Mouse (Mus musculus) lung, postnatal 0 days (tissue): ENCODE measurements around the gene Nup107. TPM values are rescaled to one million over a fixed set of nuclear protein-coding genes. Genes with fewer than 3 reads are reported as not detected.
"Not testable (repeated sequence)": the region's sequence is repeated elsewhere in the genome, so short reads cannot be mapped to it uniquely, and the experiment has no call there.

Experiments
- ATAC-seq: fragments of 200-750 bp; cut with Nextera tagmentation; 2 replicates; pipeline ENCODE4 v1.8.0; 2017; ENCODE audit warnings: moderate library complexity
- DNase-seq: peaks from one replicate; pipeline ENCODE4 v3.0.0-alpha.2; 2016; ENCODE audit warnings: low spot score
- H3K27ac ChIP-seq: fragments of 300-500 bp; sonication (generic); 2 replicates; pipeline ENCODE4 v1.5.1; 2014; ENCODE audit warnings: antibody characterized with exemption, mild to moderate bottlenecking, low read length, mixed read lengths
- H3K27me3 ChIP-seq: fragments of 300-500 bp; sonication (generic); replicated peaks from 2 replicates; pipeline ENCODE4 v1.6.1; 2014; ENCODE audit warnings: low read length, mixed read lengths; ENCODE audit not compliant: insufficient read depth
- H3K36me3 ChIP-seq: fragments of 300-500 bp; sonication (generic); 2 replicates; pipeline ENCODE4 v1.6.1; 2014; ENCODE audit warnings: low read length, mixed read lengths; ENCODE audit not compliant: insufficient read depth
- H3K4me1 ChIP-seq: fragments of 300-500 bp; sonication (generic); 2 replicates; pipeline ENCODE4 v1.6.1; 2014; ENCODE audit warnings: antibody characterized with exemption, low read depth, low read length, mixed read lengths; ENCODE audit not compliant: insufficient read depth
- H3K4me2 ChIP-seq: fragments of 300-500 bp; sonication (generic); replicated peaks from 2 replicates; pipeline ENCODE4 v1.6.1; 2014; ENCODE audit warnings: low read depth, mild to moderate bottlenecking, low read length, moderate library complexity, mixed read lengths
- H3K4me3 ChIP-seq: fragments of 300-500 bp; sonication (generic); 2 replicates; pipeline ENCODE4 v1.5.1; 2014; ENCODE audit warnings: low read depth, low read length
- H3K9ac ChIP-seq: fragments of 300-500 bp; sonication (generic); replicated peaks from 2 replicates; pipeline ENCODE4 v1.6.1; 2014; ENCODE audit warnings: low read depth, mild to moderate bottlenecking
- H3K9me3 ChIP-seq: fragments of 300-500 bp; sonication (generic); 2 replicates; pipeline ENCODE4 v1.6.1; 2016; ENCODE audit warnings: low read length, mixed read lengths
- CTCF ChIP-seq: IDR thresholded peaks from 2 replicates; pipeline ENCODE4 v1.5.1; 2016; ENCODE audit warnings: antibody characterized with exemption, mild to moderate bottlenecking
- EP300 ChIP-seq: IDR thresholded peaks from 2 replicates; pipeline ENCODE4 v1.6.1; 2016; ENCODE audit warnings: antibody characterized with exemption, mild to moderate bottlenecking, control low read depth
- WGBS: fragments of 180-500 bp; shearing (Covaris S2); extraction: QIAGEN DNeasy Blood & Tissue Kit; methylation state at CpG from one replicate; pipeline ENCODE4 v1.1.7; 2014; 5-methylcytosine and 5-hydroxymethylcytosine counted together
- polyA plus RNA-seq: library from polyadenylated mRNA; unstranded; fragments of >200 nt; fragmentation: Nextera tagmentation; extraction: Ambion mirVana; gene quantifications from 2 replicates; pipeline ENCODE4 v1.2.1, GENCODE M21; 2015

The Nup107 gene
- polyA plus RNA-seq, 1 experiment from 2014 or later: 15.2 TPM

DNA sequence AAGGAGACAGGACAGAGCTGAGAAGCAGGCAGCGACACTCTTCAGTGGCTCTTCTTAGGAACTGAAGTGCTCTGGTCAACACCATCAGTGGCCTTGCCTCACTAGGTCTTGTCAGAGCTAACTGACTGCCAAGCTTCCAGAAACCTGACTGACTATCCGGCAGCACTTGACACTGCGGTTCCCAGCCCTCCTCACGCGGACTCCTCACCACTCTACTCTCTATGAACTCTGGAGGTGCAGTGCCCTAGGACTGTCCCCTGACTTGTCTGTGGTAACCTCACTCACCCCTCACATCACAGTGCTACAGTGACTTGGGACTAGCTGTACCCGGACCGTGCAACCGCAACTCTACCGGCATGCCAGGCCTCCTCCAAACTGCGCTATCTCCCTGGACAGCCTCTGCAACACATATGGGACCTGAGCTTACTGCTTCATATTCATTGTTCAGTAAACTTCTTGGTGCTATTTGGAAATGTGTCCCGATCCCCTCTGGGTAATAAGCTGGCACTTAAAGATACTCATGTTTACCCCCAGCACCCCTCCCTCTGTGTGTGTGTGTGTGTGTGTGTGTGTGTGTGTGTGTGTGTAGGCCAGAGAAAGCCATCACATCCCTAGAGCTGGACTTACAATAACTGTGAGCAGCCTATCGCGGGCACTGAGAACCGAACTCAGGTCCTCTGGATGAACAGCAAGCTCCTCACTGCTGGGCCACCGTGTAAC, 53.4 kb downstream of the Nup107 start:
- H3K27me3 ChIP-seq: no peaks in the 10 kb centered on the region
- no peaks in the 10 kb centered on the region for H3K9me3 ChIP-seq
- WGBS: 87% methylated on average over 15 of the region's 15 CpGs
- no peak for TF ChIP-seq CTCF
- no peak for TF ChIP-seq EP300
- no peak overlapping the region for H3K9ac ChIP-seq
- ATAC-seq (no peak), DNase-seq (no peak)
- H3K4me2 ChIP-seq: no peak overlapping the region
- H3K4me3 ChIP-seq: no peak overlapping the region
- H3K36me3 ChIP-seq: 0 out of 2 replicates have a peak, but pooled peaks cover 6% of the 10 kb centered on the region
- no peak overlapping the region for H3K27ac ChIP-seq
- no peaks in the 10 kb centered on the region for H3K4me1 ChIP-seq

DNA sequence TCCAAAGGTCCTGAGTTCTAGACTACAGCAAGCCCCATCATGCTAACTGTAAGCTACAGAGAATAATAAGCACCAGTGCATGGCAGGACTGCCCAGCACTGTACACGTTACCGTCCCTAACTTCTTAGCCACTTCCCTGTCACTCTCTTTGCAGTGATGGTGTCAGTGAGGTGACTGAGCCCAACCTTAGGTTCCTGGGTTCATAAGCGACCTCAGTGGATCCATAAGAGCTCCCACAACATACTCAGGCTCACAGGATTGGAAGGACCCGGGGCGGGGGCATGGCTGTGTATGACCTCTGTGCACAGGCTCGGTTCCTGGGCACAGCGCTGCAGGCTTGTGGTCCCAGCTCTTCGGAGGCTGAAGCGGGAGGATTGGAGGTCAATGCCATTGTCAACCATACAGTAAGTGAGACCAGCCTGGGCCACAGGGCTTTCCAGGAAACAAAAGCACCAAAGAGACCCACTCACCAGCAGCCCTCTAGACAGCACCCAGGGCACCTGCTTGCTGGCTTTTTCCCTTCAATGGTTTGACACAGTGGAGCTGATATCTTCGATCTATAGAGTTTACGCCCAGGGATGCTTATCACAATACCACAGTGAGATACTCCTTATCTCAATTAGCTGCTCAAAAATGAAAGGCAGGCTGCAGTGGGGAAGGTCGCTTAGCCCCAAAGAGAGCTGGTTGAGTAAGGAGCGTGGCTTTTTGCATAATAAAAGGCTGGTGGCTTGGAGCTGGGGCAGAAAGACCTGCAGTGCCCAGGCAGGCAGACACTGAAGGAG, 54.2 kb downstream of the Nup107 start:
- Histone ChIP-seq H3K27ac (no peak overlapping the region), H3K4me3 (no peak overlapping the region), H3K9me3 (no peaks in the 10 kb centered on the region), H3K27me3 (no peaks in the 10 kb centered on the region), H3K9ac (no peak overlapping the region), H3K4me2 (no peak overlapping the region), H3K4me1 (no peaks in the 10 kb centered on the region), H3K36me3 (0 out of 2 replicates have a peak, but pooled peaks cover 6% of the 10 kb centered on the region)
- ATAC-seq (no peak), DNase-seq (no peak)
- TF ChIP-seq CTCF (no peak), EP300 (no peak)
- WGBS: 90% methylated on average over 13 of the region's 13 CpGs

DNA sequence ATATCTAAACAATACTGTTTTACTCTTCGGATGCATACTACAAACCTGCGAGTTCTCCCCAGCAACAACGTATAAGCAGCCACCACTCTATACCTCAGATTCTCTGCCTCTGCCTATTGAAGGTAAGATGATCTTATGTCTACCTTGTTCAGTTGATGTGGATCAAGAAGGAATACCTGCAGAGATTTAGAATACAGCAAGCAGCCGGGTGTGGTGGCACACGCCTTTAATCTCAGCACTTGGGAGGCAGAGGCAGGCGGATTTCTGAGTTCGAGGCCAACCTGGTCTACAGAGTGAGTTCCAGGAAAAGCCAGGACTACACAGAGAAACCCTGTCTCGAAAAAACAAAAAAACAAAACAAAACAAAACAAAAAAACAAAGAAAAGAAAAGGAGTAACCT, 55.0 kb downstream of the Nup107 start:
- not testable (repeated sequence) for H3K9ac ChIP-seq, H3K4me3 ChIP-seq, H3K4me1 ChIP-seq, H3K27ac ChIP-seq, H3K27me3 ChIP-seq, H3K4me2 ChIP-seq, H3K9me3 ChIP-seq, H3K36me3 ChIP-seq, ATAC-seq, DNase-seq
- 91% methylated on average over 8 of the region's 8 CpGs for WGBS

DNA sequence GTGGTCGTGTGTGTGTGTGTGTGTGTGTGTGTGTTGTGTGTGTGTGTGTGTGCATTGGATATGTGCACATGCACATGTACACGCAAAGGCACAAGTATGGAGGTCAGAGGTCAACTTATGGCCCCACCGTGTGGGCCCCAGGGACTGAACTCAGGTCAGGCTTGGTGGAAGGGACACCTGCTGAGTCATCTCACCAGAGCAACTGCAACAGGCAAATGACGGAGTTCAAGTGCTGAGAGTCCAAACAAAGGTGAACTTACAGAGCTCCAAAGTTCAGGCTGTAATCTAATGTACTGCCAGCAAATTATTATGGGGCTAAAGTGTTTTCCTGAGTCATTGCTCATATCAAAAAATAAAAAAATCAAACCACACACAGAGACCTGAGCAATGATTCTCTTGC, 55.4 kb downstream of the Nup107 start:
- no peak for DNase-seq
- H3K4me3 ChIP-seq: no peak overlapping the region
- no peak overlapping the region for H3K4me2 ChIP-seq
- no peak overlapping the region for H3K9ac ChIP-seq
- H3K4me1 ChIP-seq: no peaks in the 10 kb centered on the region
- 0 out of 2 replicates have a peak, but pooled peaks cover 6% of the 10 kb centered on the region for H3K36me3 ChIP-seq
- WGBS: 80% methylated on average over 4 of the region's 4 CpGs
- H3K27me3 ChIP-seq: no peaks in the 10 kb centered on the region
- no peak overlapping the region for H3K27ac ChIP-seq
- no peaks in the 10 kb centered on the region for H3K9me3 ChIP-seq
- ATAC-seq: no peak
- no peak for TF ChIP-seq EP300
- TF ChIP-seq CTCF: no peak

DNA sequence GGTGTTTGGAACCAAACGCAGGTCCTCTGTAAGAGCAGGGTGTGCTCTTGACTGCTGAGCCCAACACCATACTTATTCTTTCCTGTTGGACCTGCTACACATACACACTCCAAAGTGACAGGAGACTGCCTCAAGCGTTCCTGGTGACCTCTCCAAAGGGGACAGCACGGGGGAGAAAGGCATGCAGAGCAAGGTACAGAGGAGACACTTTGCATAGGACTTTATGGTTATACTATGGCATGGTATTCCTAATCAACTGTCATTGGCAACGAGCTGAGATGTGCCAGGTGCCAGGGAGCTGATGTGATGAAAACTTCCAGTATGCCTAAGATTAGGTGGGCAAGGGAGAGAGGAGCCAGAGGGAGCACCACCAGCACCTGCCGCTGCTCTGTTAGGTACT, 55.9 kb downstream of the Nup107 start:
- H3K27me3 ChIP-seq: no peaks in the 10 kb centered on the region
- ATAC-seq (no peak), DNase-seq (no peak)
- H3K4me3 ChIP-seq: no peak overlapping the region
- H3K27ac ChIP-seq: no peak overlapping the region
- 0 out of 2 replicates have a peak, but pooled peaks cover 6% of the 10 kb centered on the region for H3K36me3 ChIP-seq
- no peak overlapping the region for H3K4me2 ChIP-seq
- H3K4me1 ChIP-seq: no peaks in the 10 kb centered on the region
- H3K9me3 ChIP-seq: no peaks in the 10 kb centered on the region
- H3K9ac ChIP-seq: no peak overlapping the region
- 89% methylated on average over 5 of the region's 5 CpGs for WGBS
- TF ChIP-seq EP300 (no peak), CTCF (no peak)

DNA sequence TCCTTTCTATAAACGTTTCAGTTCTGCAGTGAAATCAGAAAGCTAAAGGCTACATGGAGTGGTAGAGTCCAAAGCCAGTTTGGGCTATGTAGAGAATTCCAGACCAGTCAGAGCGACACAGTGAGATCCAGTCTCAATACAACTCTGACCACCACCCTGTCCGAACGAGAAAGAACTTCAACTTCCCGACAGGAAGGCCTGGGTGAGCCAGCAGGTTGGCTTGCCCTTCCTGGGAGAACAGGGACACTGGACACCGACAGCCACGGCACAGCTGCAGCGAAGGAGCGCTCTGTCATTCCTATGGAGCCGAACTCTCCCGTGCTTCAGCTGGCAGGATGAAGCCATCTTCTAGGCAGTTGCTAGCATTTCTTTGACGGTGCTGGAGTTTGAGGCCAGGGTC, 57.1 kb downstream of the Nup107 start:
- WGBS: 84% methylated on average over 11 of the region's 12 CpGs
- H3K27me3 ChIP-seq, H3K9ac ChIP-seq, H3K4me1 ChIP-seq, H3K9me3 ChIP-seq, DNase-seq, H3K4me3 ChIP-seq, H3K4me2 ChIP-seq, H3K27ac ChIP-seq, ATAC-seq, H3K36me3 ChIP-seq: not testable (repeated sequence)

DNA sequence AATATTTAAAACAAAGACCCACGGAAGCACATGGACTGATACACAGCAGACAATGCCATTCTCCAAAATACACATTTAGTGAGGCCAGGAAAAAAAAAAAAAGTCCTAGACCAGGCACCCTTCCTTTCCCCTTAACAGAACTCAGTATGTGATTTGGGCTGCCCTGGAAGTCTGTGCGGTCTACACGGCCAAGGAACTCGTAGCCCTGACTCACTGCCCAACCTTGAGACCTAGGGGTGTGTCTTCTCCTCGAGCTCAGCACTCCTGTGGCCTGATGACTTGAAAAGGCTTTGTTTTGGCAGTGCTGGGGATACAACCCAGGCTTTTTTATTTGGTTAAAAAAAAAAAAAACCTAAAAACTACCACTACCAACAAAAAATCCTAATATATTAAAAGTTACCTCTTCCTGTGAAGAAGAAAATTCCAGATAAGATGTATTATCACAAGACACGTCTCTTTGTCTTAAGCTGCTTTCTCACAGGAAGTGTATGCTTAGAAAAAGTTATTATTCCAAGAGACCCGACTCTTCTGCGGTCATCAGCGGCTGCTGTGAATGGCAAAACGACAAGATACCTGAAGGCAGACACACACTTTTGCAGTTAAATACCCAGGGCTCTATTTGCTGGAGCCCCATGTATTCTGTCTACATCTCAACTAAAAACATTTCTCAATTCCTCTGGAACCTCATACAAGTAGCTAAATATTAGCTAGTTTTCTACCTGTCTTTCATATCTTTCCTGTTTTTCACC, 58.2 kb downstream of the Nup107 start:
- not testable (repeated sequence) for H3K4me3 ChIP-seq, DNase-seq, H3K27me3 ChIP-seq, H3K9ac ChIP-seq, H3K4me1 ChIP-seq, H3K36me3 ChIP-seq, H3K4me2 ChIP-seq, ATAC-seq, H3K9me3 ChIP-seq, H3K27ac ChIP-seq
- WGBS: 52% methylated on average over 9 of the region's 10 CpGs

DNA sequence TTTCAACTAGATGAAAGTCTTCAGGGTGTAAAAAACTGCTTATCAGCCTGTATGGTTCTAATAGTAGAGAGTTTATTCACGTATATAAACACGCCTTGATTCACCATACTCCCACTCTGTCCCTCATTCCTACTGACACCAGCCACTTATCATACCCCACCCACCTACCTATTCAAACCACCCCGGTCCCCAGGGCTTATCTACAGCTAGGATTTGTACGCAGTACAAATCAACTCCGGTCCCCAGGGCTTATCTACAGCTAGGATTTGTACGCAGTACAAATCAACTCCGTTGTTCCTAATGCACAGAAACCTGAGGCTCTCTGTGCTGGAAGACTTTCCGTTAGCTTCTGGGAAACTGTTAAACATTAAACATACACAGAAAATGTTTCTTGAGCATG, 58.9 kb downstream of the Nup107 start:
- H3K9me3 ChIP-seq, H3K36me3 ChIP-seq, H3K4me2 ChIP-seq, H3K9ac ChIP-seq, H3K4me1 ChIP-seq, H3K4me3 ChIP-seq, ATAC-seq, H3K27ac ChIP-seq, DNase-seq, H3K27me3 ChIP-seq: not testable (repeated sequence)
- 45% methylated on average over 7 of the region's 8 CpGs for WGBS
